Mouse (Mus musculus) forebrain, embryonic 11.5 days (tissue): Measurements from ENCODE around the gene Cadps2. TPM values are rescaled to one million over a fixed set of nuclear protein-coding genes. Genes with fewer than 3 reads are reported as not detected.
A peak's percentile ranks its signal among the peaks of the same experiment; 100 is the strongest.

ENCODE experiments used
- ATAC-seq: fragments of 200-750 bp; cut with Nextera tagmentation; replicated peaks from 2 replicates; pipeline ENCODE4 v1.8.0; 2017; ENCODE audit warnings: moderate TSS enrichment; ENCODE audit not compliant: low FRiP score
- DNase-seq: peaks from one replicate; pipeline ENCODE4 v3.0.0-alpha.2; 2017; ENCODE audit warnings: low spot score
- H3K27ac ChIP-seq: fragments of 300-500 bp; sonication (generic); 2 replicates; pipeline ENCODE4 v1.5.1; 2014; ENCODE audit warnings: low read depth, low read length
- H3K27me3 ChIP-seq: fragments of 300-500 bp; sonication (generic); 2 replicates; pipeline ENCODE4 v1.6.1; 2014; ENCODE audit warnings: mild to moderate bottlenecking, low read length, mixed read lengths; ENCODE audit not compliant: control insufficient read depth, insufficient read depth
- H3K36me3 ChIP-seq: fragments of 300-500 bp; sonication (generic); 2 replicates; pipeline ENCODE4 v1.6.1; 2014; ENCODE audit warnings: mild to moderate bottlenecking, low read length, moderate library complexity, mixed read lengths; ENCODE audit not compliant: control insufficient read depth, insufficient read depth
- H3K4me1 ChIP-seq: fragments of 300-500 bp; sonication (generic); replicated peaks from 2 replicates; pipeline ENCODE4 v1.6.1; 2014; ENCODE audit warnings: low read length, mixed read lengths; ENCODE audit not compliant: control insufficient read depth, insufficient read depth
- H3K4me2 ChIP-seq: fragments of 300-500 bp; sonication (generic); 2 replicates; pipeline ENCODE4 v1.6.1; 2014; ENCODE audit warnings: low read depth, mild to moderate bottlenecking, low read length, moderate library complexity, mixed read lengths; ENCODE audit not compliant: severe bottlenecking
- H3K4me3 ChIP-seq: fragments of 300-500 bp; sonication (generic); 2 replicates; pipeline ENCODE4 v1.5.1; 2014; ENCODE audit warnings: low read depth, low read length
- H3K9ac ChIP-seq: fragments of 300-500 bp; sonication (generic); 2 replicates; pipeline ENCODE4 v1.6.1; 2014; ENCODE audit warnings: low read length
- H3K9me3 ChIP-seq: fragments of 300-500 bp; sonication (generic); 2 replicates; pipeline ENCODE4 v1.6.1; 2016; ENCODE audit warnings: low read length, mixed read lengths; ENCODE audit not compliant: control insufficient read depth
- WGBS: fragments of 180-500 bp; shearing (Covaris S2); extraction: QIAGEN DNeasy Blood & Tissue Kit; methylation state at CpG from one replicate; pipeline ENCODE4 v1.1.7; 2014; 5-methylcytosine and 5-hydroxymethylcytosine counted together
- polyA plus RNA-seq: library from polyadenylated mRNA; unstranded; fragments of >200 nt; fragmentation: Nextera tagmentation; extraction: Ambion mirVana; gene quantifications from 2 replicates; pipeline ENCODE4 v1.2.1, GENCODE M21; 2014

Cadps2 gene
- polyA plus RNA-seq, 1 experiment from 2014 or later: 3.8 TPM

DNA sequence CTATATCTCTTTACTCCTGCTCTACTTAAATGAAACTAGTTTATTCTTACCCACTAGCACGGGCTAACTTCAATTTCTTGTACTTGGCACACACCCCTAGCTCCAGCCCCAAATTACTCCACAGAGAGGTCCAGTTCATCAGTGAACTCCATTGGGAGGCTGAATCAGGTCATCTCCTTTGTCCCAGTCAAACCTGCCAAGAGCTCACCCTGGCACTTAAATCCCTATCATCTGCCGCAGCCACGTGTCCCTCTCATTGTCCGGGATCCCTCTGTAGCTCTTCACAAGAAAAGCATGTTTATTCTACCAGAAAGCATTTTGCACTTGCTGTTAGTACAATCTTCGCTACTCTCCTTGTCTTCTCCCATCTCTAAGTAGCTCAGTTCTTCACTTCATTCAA lies 17.4 kb downstream of the Cadps2 start:
- H3K4me1 ChIP-seq: no peaks in the 10 kb centered on the region
- DNase-seq (no peak), ATAC-seq (no peak)
- no peak overlapping the region for H3K4me2 ChIP-seq
- H3K4me3 ChIP-seq: no peak overlapping the region
- no peak overlapping the region for H3K9ac ChIP-seq
- no peaks in the 10 kb centered on the region for H3K9me3 ChIP-seq
- no peaks in the 10 kb centered on the region for H3K36me3 ChIP-seq
- no peaks in the 10 kb centered on the region for H3K27me3 ChIP-seq
- no peak overlapping the region for H3K27ac ChIP-seq
- 87% methylated on average over 5 of the region's 5 CpGs for WGBS

DNA sequence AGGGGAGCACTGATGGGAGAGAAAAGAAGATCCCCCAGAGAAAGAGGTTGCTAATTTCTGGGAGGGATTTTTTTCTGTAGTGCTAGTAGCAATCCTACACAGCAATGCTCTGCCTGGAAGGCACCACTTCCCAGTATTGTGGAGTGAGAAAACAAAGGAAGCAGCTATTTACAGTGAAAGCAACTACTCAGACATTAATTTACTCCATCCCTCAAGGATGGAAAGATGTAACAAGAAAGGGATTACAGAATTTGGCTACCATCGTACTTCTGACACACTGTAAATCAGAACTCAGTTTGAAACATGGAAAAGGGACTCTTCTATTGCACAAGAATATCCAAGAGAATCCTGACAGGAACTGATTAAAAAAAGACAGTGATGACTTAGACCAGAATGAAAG lies 29.1 kb downstream of the Cadps2 start:
- no peak overlapping the region for H3K9ac ChIP-seq
- no peak overlapping the region for H3K4me3 ChIP-seq
- H3K4me1 ChIP-seq: no peaks in the 10 kb centered on the region
- no peaks in the 10 kb centered on the region for H3K9me3 ChIP-seq
- no peak overlapping the region for H3K4me2 ChIP-seq
- no peak overlapping the region for H3K27ac ChIP-seq
- no peaks in the 10 kb centered on the region for H3K36me3 ChIP-seq
- ATAC-seq: no peak
- no peak for DNase-seq
- H3K27me3 ChIP-seq: no peaks in the 10 kb centered on the region
- 77% methylated on average over 1 of the region's 1 CpGs for WGBS

DNA sequence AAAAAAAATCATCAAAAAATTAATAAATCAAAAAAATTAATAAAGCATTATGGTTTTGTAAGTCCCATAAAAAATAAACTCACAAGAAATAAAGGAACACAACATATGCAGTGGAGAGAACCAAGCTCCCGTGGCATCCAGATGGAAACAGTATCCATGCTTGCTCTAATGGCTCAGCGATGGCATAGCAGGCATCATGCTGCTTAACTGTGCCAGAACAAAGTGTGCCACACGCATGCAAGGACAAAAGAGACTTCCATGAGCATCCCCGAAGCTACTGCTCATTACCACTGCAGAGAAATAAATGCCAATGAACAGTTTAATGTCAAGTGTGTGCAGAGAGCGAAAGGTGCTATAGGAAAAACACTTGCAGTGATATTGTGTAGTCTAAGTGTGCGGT lies 29.9 kb downstream of the Cadps2 start:
- Histone ChIP-seq H3K36me3 (no peaks in the 10 kb centered on the region), H3K27me3 (no peaks in the 10 kb centered on the region), H3K9ac (no peak overlapping the region), H3K4me2 (no peak overlapping the region), H3K4me3 (no peak overlapping the region), H3K27ac (no peak overlapping the region), H3K4me1 (no peaks in the 10 kb centered on the region), H3K9me3 (no peaks in the 10 kb centered on the region)
- ATAC-seq (no peak), DNase-seq (no peak)
- WGBS: 75% methylated on average over 6 of the region's 6 CpGs

DNA sequence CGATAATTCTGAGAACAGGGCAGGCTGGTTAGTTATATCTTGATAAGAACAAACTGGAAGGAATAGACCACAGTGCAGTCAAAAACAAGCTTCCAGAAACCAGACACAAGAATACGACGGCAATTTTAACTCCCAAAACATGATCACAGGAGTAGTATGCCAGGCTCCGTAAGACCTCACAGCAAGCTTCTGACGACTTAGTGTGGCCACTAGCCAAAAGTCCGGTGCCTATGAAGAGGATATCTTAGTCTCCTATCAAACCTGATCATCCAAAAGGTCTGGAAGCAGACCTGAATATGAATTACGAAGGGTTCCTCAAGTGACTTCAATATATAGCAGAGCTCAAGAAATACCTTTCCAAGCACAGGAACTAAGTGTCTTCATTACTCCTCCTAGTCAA lies 33.9 kb downstream of the Cadps2 start:
- DNase-seq (no peak), ATAC-seq (no peak)
- H3K4me1 ChIP-seq: no peaks in the 10 kb centered on the region
- H3K27me3 ChIP-seq: no peaks in the 10 kb centered on the region
- H3K9ac ChIP-seq: no peak overlapping the region
- no peaks in the 10 kb centered on the region for H3K36me3 ChIP-seq
- WGBS: 94% methylated on average over 7 of the region's 7 CpGs
- H3K4me3 ChIP-seq: no peak overlapping the region
- H3K4me2 ChIP-seq: no peak overlapping the region
- no peaks in the 10 kb centered on the region for H3K9me3 ChIP-seq
- no peak overlapping the region for H3K27ac ChIP-seq

DNA sequence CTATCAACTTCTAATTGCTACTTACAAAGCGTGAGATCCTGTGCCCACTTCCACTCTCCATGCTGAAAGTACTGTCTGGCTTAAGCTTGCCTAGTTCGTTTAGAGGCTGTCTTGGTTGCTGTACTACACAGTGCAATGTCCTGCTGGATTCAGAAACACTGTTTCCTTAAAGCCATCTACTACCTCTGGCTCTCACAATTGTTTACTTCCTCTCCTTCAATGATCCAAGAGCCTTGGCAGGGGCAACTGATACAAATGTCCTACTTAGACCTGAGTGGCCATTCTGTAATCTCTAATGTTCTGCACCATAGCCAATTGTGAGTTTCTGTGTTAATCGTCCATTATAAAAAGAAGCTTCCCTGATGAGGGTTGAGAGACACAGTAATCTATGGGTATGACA lies 47.4 kb downstream of the Cadps2 start:
- no peaks in the 10 kb centered on the region for H3K9me3 ChIP-seq
- no peaks in the 10 kb centered on the region for H3K27me3 ChIP-seq
- no peak overlapping the region for H3K4me3 ChIP-seq
- ATAC-seq (no peak), DNase-seq (no peak)
- no peak overlapping the region for H3K4me2 ChIP-seq
- H3K9ac ChIP-seq: no peak overlapping the region
- no peaks in the 10 kb centered on the region for H3K36me3 ChIP-seq
- H3K27ac ChIP-seq: no peak overlapping the region
- H3K4me1 ChIP-seq: no peaks in the 10 kb centered on the region
- 86% methylated on average over 3 of the region's 3 CpGs for WGBS

DNA sequence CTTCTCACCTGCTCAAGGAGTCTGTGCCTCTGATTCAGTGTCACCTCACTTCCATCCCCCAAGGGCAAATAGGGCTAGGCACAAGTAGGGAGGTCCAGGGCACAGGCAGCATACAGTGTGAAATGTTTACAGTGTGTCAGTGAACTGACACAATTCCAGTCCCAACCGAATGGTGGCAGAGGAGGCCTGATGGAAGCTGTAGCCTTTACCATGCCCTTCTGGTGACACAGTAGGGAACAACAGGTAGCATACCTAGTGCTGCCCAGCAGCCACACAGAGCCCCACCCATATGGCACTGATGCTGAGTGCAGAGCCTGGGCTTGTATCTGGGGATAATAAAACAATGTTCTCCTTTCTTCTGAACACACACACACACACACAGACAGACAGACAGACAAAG lies 61.6 kb downstream of the Cadps2 start:
- H3K9me3 ChIP-seq: no peaks in the 10 kb centered on the region
- H3K27me3 ChIP-seq: no peaks in the 10 kb centered on the region
- no peak for ATAC-seq
- H3K27ac ChIP-seq: no peak overlapping the region
- no peak overlapping the region for H3K4me3 ChIP-seq
- no peak for DNase-seq
- 55% methylated on average over 1 of the region's 1 CpGs for WGBS
- no peak overlapping the region for H3K9ac ChIP-seq
- no peak overlapping the region for H3K4me2 ChIP-seq
- no peaks in the 10 kb centered on the region for H3K4me1 ChIP-seq
- no peaks in the 10 kb centered on the region for H3K36me3 ChIP-seq

DNA sequence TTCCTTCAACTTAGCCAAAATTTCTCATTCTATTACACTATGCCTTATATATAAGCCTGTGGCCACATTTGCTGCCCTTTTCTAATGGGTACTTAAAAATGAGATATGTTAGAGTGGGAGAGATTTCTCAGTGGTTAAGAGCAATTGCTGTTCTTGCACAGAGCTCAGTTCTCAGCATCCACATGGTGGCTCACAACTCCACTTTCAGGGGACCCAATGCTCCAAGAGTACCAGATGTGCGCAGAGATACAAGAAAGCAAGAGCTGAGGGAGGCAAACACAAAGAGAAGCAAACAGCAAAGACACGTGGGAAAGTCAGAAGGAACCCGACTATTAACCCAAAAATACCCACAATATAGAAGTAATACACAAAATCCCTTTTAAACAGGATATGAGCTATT lies 77.0 kb downstream of the Cadps2 start:
- H3K27ac ChIP-seq: no peak overlapping the region
- H3K36me3 ChIP-seq: no peaks in the 10 kb centered on the region
- no peaks in the 10 kb centered on the region for H3K9me3 ChIP-seq
- H3K4me3 ChIP-seq: no peak overlapping the region
- H3K27me3 ChIP-seq: no peaks in the 10 kb centered on the region
- no peak for DNase-seq
- H3K4me1 ChIP-seq: no peaks in the 10 kb centered on the region
- no peak overlapping the region for H3K4me2 ChIP-seq
- WGBS: 70% methylated on average over 3 of the region's 3 CpGs
- ATAC-seq: no peak
- H3K9ac ChIP-seq: no peak overlapping the region

DNA sequence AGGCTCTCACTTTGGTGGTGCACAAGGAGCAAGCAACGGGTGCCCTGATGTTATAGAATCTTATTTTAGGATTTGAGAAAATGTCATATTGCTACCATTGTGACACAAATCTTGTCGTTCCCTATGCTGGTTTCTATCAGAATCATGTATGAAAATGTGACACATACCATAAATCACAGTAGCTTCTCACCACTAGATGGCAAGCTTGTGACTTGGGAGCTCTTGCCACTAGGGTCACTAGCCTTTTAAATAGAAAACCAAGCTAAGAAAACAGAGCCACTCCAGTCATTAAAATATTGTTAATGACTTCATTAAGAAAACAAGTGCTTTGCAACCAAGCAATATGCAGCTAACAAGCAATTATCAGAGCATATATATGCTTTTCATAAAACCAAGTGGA lies 81.0 kb downstream of the Cadps2 start:
- H3K4me1 ChIP-seq: no peaks in the 10 kb centered on the region
- H3K4me2 ChIP-seq: no peak overlapping the region
- 79% methylated on average over 2 of the region's 2 CpGs for WGBS
- H3K27me3 ChIP-seq: no peaks in the 10 kb centered on the region
- H3K36me3 ChIP-seq: no peaks in the 10 kb centered on the region
- no peak overlapping the region for H3K4me3 ChIP-seq
- DNase-seq: no peak
- no peaks in the 10 kb centered on the region for H3K9me3 ChIP-seq
- H3K27ac ChIP-seq: no peak overlapping the region
- no peak overlapping the region for H3K9ac ChIP-seq
- 0 out of 2 replicates have a peak, but pooled peaks have one; percentile 15 for ATAC-seq

DNA sequence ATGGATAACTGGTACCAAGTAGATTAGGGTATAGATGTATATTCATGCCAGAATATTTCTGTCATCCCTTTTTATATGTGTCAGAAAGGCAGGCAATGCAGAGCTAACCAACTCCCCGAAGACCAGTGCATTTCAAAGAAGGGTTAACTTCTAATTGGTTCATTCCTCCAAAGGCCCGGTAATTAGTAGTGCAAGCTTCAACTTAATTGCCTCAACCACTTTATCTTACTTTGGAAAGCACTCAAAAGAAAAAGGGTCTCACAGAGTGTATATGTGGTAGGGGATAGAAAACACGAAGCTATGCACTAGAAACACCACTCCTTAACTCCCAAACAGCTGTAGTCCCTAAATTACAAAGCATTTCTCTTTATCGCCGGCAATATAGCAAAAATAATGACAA lies 90.4 kb downstream of the Cadps2 start:
- DNase-seq (no peak), ATAC-seq (peak; percentile 66)
- Histone ChIP-seq H3K27me3 (no peaks in the 10 kb centered on the region), H3K9me3 (no peaks in the 10 kb centered on the region), H3K4me1 (no peaks in the 10 kb centered on the region), H3K27ac (no peak overlapping the region), H3K9ac (no peak overlapping the region), H3K36me3 (no peaks in the 10 kb centered on the region), H3K4me2 (no peak overlapping the region), H3K4me3 (no peak overlapping the region)
- WGBS: 53% methylated on average over 5 of the region's 5 CpGs
